Mouse (Mus musculus) MN1 (cell line): ENCODE results near the gene Nectin2.
A peak's percentile ranks its signal among the peaks of the same experiment; 100 is the strongest.
"Not testable (repeated sequence)": the region's sequence is repeated elsewhere in the genome, so short reads cannot be mapped to it uniquely, and the experiment has no call there.

Experiments
- DNase-seq: peaks from one replicate; pipeline ENCODE4 v3.0.0-alpha.2; 2016; ENCODE audit warnings: low spot score

The Nectin2 gene

GRCm38 (mm10) chr7:19750217-19751069 is at the start of gene Nectin2:
Gene Nectin2 (minus strand): TSS chr7:19750483.
- DNase-seq: peak; percentile 69

GRCm38 (mm10) chr7:19796697-19797588 is 46.7 kb upstream of the Nectin2 start, which contains the start of gene Cblc:
Gene Cblc (minus strand): TSS chr7:19796809.
- DNase-seq: peak; percentile 51

- DNase-seq: no peak
These were observed 46.0 kb upstream of the Nectin2 start for GRCm38 (mm10) chr7:19796254-19796653.

DNA sequence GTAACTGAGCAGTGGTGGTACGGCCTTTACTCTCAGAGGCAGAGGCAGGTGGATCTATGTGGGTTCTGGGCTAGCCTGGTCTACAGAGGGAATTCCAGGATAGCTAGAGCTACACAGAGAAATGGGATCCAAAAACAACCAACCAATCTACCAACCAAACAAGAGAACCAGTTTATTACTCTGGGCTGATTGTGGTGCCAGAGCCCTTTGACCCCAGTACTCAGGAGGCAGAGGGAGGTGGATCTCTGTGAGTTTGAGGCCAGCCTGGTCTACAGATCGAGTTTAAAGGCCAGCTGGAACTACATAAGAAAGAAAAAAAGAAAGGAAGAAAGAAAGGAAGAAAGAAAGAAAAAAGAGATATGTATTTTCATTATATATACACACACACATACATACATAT is 45.0 kb upstream of the Nectin2 start:
- DNase-seq: no peak

DNA sequence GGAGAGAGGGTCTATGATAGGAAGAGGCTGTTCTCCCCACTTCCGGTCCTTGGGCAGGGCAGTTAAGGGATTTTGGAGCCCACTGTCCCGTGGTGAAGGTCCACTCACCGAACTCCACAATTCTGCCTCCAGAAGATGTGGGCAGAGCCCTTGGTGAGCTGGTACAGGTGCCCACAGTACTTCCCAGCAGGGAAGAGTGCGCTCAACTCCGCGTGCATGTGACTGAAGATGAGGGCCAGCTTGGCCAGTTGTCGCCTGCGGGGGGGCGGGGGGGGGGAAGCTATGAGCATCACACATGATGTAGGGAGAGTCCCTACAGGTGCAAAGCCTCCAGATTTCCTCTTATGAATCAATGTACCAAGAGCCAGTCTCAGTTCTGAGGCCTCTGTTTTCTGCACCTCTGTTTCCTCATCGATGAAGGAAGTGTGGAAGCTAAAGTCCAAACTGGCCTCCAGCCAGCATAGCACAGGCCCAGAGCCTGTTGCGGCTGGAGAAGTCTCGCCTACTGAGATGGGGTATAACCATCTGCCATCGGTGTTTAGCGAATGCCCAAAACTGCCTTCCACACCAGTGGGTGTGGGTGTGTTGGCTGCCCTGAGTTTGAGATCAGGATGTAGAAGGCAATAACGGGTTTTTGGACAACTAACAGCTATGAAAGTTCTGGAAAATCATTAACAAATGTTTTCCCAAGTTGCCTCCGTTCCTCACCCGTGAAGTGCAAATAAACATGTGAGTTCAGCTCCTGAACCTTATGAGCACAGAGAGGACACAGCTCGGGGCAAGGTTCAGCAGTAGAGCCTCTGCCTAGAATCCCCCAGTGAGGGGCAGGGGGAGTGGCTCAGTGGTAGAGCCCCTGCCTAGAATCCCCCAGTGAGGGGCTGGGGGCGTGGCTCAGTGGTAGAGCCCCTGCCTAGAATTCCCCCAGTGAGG is 42.7 kb upstream of the Nectin2 start:
- no peak for DNase-seq

GRCm38 (mm10) chr7:19791504-19791903 is 41.2 kb upstream of the Nectin2 start:
- DNase-seq: not testable (repeated sequence)

DNA sequence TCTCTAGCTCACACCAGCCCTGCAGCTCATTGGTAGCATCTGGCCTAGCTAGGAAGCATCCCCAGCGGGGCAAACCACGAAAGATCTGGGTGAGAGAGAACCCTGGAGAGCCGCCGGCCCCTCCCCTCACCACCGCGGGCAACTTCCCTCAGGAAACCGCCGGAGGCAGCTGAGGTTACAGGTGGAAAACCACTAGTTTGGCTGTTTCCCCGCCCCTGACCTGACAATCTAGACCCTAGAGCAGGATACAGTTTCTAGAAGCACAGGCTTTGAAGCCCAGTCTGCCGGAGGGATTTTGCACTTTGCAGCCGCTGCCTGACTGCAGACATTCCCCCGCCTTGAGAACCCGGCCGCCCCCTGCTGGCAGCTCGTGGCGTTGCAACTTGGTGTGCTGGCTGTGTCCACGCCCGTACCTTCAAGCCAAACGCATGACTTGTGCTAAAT is 39.6 kb upstream of the Nectin2 start:
- peak; percentile 65 for DNase-seq

- DNase-seq: no peak
These were observed 35.7 kb upstream of the Nectin2 start for GRCm38 (mm10) chr7:19785874-19786458.

- no peak for DNase-seq
These were observed 34.7 kb upstream of the Nectin2 start for GRCm38 (mm10) chr7:19784764-19785535.

- DNase-seq: no peak
These were observed 33.3 kb upstream of the Nectin2 start for GRCm38 (mm10) chr7:19783630-19784029.

DNA sequence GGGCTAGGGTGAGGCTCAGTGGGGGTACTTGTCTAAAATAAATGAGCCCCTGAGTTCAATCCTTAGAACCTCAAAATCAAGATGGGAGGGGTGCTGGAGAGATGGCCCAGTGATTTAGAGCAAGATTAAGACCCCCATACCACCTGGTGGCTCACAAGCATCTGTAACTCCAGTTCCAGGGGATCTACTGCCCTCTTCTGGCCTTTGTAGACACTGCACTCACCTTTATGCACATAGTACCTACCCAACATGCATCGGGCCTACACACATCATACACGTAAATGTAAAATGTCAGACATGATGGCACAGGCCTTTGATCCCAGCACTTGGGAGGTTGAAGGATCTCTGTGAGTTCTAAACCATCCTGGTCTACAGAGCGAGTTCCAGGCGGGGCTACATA is 32.4 kb upstream of the Nectin2 start:
- no peak for DNase-seq

DNA sequence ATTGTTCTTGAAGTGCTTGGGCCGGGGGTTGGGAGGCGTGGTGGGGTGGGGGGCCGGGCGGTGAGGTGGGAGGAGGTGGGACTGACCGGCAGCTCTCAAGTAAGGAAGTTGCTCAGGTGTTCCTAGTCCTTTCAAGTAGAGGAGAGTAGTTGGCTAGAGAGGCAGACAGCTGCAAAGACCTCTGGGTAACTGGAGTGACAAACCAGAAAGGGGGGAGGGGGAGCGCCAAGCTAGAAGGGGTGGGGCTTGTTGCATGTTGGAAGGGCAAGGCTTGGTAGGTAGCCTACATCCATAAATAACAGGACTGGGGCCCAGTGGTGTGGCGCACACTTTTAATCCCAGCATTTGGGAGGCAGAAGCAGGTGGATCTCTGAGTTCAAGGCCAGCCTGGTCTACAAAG is 31.5 kb upstream of the Nectin2 start:
- no peak for DNase-seq

DNA sequence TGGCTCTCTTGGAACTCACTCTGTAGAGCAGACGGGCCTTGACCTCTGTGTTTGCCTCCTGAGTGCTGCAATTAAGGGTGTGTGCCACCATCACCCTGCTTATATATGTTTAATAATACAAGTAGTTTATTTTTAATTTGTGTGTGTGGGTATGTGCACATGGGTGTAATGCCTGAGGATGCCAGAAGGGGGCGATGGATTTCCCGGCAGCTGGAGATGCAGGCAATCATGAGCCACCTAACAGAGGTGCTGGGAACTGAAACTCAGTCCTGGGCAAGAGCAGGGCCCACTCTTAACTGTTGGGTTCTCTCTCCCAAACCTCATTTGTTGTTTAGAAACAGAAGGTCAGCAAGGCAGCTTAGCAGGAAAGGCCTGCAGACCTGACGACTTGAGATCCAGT is 29.6 kb upstream of the Nectin2 start:
- DNase-seq: no peak

GRCm38 (mm10) chr7:19778645-19779044 is 28.4 kb upstream of the Nectin2 start:
- no peak for DNase-seq

DNA sequence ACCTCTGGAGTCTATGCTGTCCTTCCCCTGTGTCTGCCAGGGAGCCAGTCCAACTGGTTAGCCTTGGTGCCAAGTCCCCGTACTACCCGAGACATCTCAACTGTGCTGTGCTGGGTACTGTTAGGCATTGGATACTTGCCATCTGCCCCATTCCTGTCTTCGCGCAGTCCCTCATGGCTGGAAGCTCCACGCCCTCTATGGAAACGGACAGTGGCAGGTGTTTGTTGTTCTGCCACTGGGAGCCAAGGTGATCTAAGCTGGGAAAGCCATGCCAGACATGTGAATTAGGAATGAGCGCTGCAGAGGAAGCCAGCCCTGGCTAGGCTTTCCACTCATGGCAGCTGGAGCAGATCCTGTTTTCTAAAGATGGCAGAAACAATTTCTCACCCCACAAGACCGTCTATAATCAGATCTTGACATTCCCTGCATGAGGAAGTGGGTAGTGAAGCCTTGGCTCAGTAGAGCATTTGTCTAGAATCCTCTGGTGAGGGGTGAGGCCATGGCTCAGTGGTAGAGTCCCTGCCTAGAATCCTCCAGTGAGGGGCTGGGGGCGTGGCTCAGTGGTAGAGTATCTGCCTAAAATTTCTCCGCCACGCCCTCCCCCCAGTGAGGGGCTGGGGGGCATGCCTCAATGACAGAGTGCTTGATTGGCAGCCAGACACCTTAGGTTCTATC is 26.9 kb upstream of the Nectin2 start:
- DNase-seq: no peak

DNA sequence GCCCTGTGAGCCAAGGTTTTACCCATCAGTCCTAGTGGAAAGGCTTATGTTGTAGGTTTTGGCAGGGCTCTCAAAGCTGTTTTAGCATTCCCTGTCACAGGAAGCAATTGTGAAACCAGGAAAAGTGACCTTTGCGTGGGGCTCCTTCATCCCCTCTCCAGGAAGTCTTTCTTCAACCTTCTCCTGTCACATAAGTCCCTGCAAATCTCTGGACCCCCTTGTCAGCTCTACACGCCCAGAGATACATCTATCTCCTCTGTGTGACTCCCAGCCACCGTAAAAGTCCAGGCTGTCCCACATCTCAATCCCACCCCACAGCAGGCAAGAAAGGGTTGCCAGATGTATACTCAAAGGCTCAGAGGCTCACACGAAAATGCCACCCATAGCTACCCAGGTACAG is 21.4 kb upstream of the Nectin2 start:
- no peak for DNase-seq

DNA sequence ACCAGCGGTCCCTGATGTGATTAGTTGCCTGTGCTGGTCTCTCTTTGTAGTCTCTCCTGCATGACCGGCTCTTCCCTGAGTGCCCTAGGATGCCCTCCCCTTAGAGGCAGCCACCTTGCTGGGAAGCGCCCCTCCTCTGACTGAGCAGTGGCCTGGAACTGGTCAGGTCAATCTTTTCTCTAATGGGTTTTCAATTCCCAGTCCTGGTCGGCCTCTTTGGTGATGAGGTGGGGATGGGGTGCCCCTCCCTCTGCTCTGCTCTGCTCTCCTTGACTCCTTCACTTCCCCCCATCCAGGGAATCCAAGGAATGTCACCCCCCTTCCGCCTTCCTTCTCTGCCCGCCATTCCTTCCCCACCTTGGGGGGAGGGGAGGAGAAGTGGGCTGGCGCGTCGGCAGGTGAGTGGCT is 20.7 kb upstream of the Nectin2 start, which contains the start of gene Bcam:
Bcam (minus strand) TSS at position 33 of the 408 bp plus-strand sequence.
- DNase-seq: no peak

- DNase-seq: peak; percentile 45
These were observed 20.1 kb upstream of the Nectin2 start for GRCm38 (mm10) chr7:19770375-19770754.

DNA sequence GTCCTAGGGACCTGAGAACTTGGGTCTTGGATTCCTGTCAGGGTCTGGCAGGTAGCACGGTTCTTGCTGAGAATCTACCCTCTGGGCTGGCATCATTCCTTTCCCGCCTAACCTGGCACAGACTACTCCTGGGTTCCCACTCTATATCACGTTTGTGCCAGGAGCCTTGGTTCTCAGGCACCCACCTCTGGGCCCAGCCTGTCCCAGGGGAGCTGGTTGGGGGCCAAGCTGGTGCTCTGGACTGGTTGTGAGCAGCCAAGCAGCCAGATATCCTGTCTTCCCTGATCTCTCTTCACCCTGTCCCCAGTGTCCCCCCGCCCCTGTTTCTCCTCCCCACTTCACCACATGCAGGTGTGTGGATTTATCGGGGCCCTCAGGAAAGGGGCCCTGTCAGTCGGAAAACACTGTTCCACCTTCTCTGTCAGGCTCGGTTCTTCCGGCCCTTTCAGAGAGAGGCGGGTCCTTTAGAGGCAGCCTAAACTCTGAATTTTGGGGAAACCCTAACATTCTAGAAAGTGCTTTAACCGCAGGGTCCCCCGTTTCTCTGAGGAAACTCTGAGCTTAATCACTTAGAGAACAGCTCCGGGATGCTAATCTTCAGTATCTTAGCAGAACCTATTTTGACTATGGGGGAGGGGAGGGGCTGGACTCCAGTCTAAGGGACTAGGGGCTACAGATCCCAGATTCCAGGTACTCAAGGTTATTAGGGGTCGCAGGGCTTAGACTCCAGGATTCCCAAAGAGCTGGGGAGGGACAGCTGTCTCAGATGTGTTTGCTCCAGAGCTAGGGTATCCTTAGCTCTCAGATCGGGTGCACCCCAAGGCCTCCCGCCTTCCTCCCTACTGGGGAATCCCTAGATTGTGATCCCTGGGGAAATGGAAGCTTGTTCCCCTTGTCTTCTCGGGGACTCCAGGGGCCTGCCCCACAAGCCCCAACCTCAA is 19.4 kb upstream of the Nectin2 start:
- no peak for DNase-seq
